Mouse (Mus musculus): ENCODE data around the gene Wfdc13.

GRCm38 (mm10) chr2:164670938-164671337, 14.0 kb upstream of the Wfdc13 start:
- TF ChIP-seq NELFE (IDR thresholded peaks at IDR 0.05; ENCODE audit: low read depth, low read length) (no peak), CTCF (IDR thresholded peaks at IDR 0.05 in 2 of 3, conservative IDR thresholded peaks at IDR 0.05 in 1 of 3; ENCODE audit: control insufficient read depth in 1 of 3, insufficient read depth in 1 of 3, low read depth in 2 of 3, low read length in 3 of 3, poor library complexity in 1 of 3, severe bottlenecking in 1 of 3) (no peak), CHD1 (IDR thresholded peaks at IDR 0.05; ENCODE audit: low read depth, low read length) (no peak), POLR2A (IDR thresholded peaks at IDR 0.05; ENCODE audit: control insufficient read depth in 1 of 2, insufficient read depth in 1 of 2, low read depth in 1 of 2, low read length in 2 of 2, poor library complexity in 1 of 2) (no peak), ZC3H11A (IDR thresholded peaks at IDR 0.05; ENCODE audit: low read depth, low read length) (no peak), MAX (IDR thresholded peaks at IDR 0.05; ENCODE audit: low read length) (no peak), KAT2A (conservative IDR thresholded peaks at IDR 0.05; ENCODE audit: low read depth, low read length) (no peak), CHD2 (IDR thresholded peaks at IDR 0.05; ENCODE audit: low read length) (no peak), USF1 (IDR thresholded peaks at IDR 0.05; ENCODE audit: low read depth, low read length) (no peak), GATA1 (IDR thresholded peaks at IDR 0.05; ENCODE audit: low read depth, low read length) (no peak), EP300 (IDR thresholded peaks at IDR 0.05; ENCODE audit: low read depth in 1 of 2, low read length in 2 of 2) (0 out of 4 replicates have a peak, but pooled peaks of 1 of the 2 experiments have one; percentile 6), ELF1 (IDR thresholded peaks at IDR 0.05; ENCODE audit: low read depth, low read length) (no peak), MYC (IDR thresholded peaks at IDR 0.05; ENCODE audit: low read depth, low read length) (no peak), GABPA (IDR thresholded peaks at IDR 0.05; ENCODE audit: low read depth, low read length) (no peak)
